Mouse (Mus musculus) gastrocnemius, postnatal 36 days (tissue): ENCODE results near the gene Elovl3. TPM values are rescaled to one million over a fixed set of nuclear protein-coding genes. Genes with fewer than 3 reads are reported as not detected.
A peak's percentile ranks its signal among the peaks of the same experiment; 100 is the strongest.
"Not testable (repeated sequence)": the region's sequence is repeated elsewhere in the genome, so short reads cannot be mapped to it uniquely, and the experiment has no call there.

ENCODE experiments used
- DNase-seq, 2 experiments: peaks; one replicate each; pipeline ENCODE4 v3.0.0; 2022
- intact Hi-C: fragments of 180-260 bp; cut with DNase I; formaldehyde crosslinking; loops from one replicate; pipeline ENCODE4 v1.15.1; 2025
- total RNA-seq, 2 experiments: library from RNA; stranded (reverse); gene quantifications; 2 replicates each; pipeline ENCODE4 v1.2.3; 2021

The Elovl3 gene
- total RNA-seq, 2 experiments from 2014 or later = not detected

DNA sequence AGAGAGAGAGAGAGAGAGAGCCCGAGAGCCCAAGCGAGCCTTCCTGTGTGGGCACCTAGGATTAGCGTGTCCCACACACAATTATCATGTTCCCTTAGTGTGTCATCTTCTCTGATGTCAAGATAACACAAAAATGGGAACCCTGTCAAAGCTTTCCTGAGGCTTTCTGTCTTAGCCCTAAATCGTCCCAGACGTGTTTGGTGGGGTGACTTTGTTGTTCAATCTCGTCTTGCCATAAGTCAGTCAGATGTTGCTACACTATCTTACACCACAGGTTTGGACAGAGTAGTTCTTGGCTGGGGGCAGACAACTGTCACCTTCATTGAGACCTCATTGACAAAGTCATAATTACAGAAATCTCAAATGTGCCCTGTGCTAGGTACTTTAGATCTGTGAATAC is 880 bp downstream of the Elovl3 start:
- intact Hi-C loops = no loop called here

DNA sequence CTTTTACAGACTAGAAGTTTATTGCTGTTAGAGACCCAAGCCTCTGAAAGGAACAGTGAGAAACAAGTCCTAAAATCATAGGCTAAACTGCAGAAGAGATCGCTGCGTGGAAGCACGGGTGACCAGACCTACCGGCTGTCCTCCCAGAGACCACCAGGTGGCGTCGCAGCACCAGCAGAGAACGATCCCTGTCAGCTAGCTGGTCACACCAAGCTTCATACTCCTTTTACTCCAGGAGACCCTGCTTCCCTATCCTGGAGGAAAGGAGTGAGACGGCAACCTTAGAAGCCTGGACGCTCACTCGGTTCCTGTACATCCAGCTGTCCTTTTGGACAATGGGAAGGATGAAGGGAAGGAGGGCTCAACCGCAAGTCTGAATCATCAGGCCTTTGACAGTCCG is 3.6 kb downstream of the Elovl3 start:
- DNase-seq = peak; percentile 88 to 89
- intact Hi-C loops = loop anchor here (1.0 kb wide), 1 partner anchor 118 kb away; no protein-coding TSS in a partner anchor

More for the DNA sequence above, 880 bp downstream of the Elovl3 start:
- DNase-seq = no peak

DNA sequence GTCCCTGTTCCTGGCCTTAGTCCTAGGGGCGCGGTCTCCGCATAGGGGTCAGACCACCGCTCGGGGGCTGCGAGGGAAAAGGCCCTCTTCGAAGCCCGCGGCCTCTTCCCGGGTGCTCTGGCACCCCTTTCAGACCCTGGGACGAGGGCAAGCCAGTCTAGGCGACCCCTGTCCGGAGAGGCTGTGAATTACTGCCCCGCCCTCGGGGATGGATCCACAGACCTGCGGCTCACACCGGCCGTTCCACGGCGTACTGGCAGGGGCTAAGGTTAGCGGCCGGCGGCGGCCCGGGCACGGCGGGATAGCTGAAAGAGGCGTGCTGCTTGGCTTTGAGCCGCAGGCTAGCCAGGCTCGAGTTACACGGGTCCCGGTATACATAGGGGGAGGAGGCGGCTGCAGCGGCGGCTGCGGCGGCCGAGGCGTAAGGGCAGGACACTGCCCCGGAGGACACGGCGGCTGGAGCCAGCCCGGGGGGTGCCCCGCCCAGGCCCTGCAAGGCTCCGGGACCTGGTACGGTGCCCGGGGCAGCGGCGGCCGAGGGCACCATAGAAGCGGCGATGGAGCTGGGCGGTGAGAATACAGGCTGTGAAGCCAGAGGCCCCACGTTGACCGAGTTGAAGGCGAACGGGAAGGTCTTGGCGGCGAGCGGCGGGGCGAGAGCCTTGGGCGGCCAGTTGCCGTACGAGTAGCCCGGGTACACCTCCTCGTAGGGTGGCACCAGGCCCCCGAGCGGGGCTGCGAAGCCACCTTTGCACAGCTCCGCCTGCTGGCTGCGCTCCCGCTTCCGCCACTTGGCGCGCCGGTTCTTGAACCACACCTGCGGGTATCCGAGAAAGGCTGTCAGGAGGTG is 4.3 kb downstream of the Elovl3 start:
- intact Hi-C loops = loop anchor here (1.0 kb wide), 1 partner anchor 117 kb away; no protein-coding TSS in a partner anchor
- peak; percentile 68 to 71 for DNase-seq

DNA sequence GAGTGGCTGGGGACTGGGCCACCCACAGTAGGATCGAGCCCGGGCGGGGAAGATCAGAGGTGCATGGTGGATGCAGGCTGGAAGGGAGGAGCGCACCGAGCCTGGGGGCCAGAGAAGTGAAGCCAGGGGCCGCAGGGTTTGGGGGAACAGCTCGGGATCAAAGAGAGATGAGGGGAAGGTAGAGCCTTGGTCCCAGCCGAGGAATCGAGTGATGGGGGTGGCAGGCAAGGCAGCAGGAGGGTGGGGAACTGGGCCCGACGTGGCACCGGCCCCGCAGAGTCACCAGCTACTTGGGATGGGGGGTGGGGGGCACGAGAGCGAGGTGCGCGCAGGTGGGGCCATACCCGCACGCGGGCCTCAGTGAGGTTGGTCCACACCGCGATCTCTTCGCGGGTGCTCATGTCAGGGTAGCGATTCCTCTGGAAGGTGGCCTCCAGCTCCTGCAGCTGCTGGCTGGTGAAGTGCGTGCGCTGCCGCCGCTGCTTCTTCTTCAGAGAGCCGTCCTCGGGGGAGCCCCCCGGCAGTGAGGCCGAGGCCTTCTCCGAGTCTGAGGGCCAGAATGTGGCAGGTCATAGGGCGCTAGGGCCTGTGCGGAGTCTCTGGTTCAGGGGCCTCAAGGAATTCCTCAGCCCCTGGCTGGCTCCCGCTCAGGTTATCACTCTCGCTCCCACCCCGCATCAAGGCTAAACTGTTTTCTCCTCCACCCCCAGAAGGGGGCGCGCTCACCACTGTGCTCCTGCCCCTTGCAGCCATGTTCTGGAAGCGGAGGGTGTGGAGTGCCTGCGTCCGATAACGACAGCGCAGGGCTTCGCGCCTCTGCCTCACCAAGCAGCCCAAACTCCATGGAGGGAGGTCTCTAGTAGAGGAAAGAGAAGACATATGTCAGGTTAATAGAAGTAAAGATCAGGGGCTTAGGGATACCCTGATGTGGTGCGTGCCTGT is 5.2 kb downstream of the Elovl3 start:
- intact Hi-C loops = no loop called here
- peak; percentile 50 to 55 for DNase-seq

DNA sequence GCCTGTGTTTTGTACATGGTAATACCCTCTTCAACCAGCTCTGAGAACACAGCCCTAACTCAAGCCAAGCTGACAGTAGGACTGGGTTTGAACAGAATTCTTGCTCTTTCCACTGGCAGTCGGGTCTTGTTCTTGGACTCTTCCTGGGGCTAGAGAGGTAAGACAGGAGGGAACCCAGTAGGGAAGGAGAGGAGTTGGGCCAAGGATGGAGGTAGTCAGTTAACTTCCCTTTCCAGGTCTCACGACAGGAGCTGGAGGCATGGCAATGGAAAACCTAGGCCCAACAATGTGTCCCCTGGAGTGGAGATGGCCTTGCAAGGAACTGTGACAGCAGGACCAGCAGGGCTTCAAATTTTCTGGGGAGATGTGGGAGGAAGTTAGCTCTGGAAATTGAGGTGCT is 8.6 kb downstream of the Elovl3 start:
- DNase-seq = no peak
- intact Hi-C loops = no loop called here

DNA sequence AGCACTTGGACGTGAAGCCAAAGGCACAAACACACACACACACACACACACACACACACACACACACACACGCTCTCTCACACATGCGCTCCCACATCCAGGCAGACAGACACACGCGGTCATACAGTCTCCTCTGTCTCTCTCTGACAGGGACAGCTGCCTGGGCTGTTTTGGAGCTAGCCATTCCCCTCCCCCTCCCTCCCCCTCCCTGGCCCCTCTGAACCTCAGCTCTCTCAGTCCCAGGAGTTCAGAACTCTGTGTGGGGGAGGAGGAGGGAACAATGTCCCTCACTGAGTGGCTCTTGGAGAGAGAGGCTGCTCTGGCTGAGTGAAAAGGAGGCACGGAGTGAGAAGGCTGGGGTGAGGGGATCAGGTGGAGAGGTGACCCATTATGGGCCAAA is 9.4 kb downstream of the Elovl3 start:
- no peak for DNase-seq

DNA sequence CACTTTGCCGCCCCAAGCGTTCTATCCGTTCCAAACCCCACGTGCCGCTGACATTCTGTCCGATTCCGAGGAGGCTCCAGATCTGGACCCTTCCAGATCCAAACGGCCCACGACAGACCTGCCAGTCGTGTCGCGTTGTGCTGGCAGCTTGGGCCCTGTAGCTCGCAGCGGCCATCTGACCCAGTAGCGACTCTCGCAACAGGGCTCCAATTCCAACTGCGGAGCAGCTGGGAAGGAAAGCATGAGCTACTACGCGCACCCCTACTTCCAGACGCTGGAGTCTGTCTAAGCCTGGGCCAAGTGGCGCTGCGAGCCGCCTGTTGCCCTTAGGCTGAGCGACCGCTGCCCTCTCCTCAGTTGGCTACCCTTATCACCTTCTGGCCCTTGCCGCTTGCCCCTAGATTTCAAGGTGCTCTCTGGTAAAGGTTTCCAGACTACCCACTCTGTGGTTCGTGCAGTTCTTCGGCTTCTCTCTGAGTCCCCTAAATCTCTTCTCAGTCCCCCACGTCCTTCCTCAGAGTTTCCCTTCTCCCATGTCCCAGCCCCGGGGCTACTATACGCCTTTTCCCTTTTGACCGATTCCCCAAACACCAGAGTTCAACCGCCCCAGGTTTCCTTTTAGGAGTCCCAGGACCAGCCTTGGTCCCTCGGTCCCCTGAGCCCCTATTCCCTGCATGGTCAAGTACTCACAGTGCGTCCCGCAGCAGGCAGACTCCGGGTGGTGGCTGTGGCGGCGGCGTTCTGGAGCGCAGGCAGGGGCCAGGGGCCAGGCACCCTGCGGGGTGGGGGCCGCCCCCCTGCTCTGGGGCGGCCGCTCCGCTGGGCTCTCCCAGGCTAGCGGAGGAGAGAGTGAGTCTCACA is 16.0 kb downstream of the Elovl3 start, which contains the start of gene Pitx3:
Gene Pitx3 (minus strand): TSS at position 816 of the 861 bp plus-strand sequence.
- DNase-seq = peak; percentile 39 to 42
- intact Hi-C loops = no loop called here

More for the DNA sequence above, 9.4 kb downstream of the Elovl3 start:
- intact Hi-C loops = no loop called here

DNA sequence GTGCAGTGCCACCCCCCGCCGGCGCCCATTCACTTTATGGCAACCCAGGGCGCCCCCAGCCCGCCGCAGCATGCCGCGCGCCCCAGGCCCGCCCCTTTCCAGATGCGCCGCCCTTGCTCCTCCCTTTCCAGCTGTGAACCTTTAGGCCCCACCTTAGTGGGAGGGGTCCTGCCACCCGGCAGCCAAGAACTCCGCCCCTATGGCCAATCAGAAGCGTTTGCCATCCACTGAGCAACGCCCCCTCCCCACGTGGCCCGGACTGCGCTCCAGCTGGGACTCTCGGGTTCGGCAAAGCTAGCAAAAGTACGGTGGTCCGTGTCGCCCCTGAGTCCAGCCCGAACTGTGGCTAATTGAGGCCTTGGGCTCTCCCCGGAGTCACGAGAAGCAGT is 16.7 kb downstream of the Elovl3 start:
- peak; percentile 81 to 85 for DNase-seq
- intact Hi-C loops = no loop called here

DNA sequence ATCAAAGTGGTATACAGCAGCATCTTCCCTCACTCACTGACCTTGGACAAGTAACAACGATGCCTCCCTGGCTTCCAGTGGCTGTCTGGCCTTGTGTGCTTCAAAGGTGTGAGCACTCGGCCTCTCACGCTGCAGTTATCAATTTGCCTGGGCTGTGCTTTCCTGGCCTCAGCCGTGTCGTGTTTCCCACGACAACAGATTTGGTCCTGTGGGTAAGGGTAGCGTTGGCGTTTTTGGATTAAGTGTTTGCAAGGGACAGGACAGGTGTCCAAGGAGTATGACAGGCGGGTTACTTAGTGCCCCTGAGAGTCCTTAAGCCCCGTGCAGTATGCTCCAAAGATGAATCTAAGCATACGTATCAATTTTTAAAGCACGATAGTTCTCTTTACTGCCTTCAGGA is 17.4 kb downstream of the Elovl3 start:
- intact Hi-C loops = no loop called here

DNA sequence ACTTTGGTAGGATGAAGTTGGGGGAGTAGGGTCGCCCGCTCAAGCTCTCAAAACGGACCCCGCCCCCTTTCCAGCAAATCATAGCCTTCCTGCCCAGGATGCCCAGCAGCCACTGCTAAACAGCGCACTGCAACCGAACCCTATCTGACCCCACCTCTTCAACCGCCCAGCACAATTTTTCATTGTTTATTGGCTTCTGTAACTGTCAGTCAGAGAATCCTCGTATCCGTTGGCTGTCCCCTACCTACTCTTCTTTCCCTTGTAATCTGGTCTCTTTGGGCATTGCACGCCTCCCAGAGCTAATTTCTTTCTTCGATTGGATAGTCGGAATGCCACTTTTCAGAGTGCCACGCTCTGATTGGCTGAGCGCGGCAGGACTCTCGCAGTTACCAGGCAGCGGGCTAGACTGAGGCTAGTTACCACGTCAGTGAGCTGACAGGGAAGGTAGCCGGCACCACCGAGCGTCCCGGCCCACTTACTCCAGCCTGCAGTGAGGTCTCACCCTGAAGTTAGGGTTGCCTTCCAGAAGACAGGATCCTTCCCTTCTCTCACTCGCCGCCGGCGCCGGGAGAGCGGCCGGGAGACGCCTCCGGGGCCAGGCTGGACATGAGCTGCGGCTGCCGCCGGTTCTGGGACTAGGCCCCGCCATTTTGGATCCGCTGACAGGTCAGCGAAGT is 20.6 kb downstream of the Elovl3 start, which contains the start of gene Gbf1:
Gene Gbf1 (plus strand): TSS at position 383 of the 677 bp plus-strand sequence.
- intact Hi-C loops = loop anchor here (5.0 kb wide), 1 partner anchor 35 kb away; no protein-coding TSS in a partner anchor
- peak; percentile 87 to 89 for DNase-seq

More for the DNA sequence above, 17.4 kb downstream of the Elovl3 start:
- DNase-seq = no peak

DNA sequence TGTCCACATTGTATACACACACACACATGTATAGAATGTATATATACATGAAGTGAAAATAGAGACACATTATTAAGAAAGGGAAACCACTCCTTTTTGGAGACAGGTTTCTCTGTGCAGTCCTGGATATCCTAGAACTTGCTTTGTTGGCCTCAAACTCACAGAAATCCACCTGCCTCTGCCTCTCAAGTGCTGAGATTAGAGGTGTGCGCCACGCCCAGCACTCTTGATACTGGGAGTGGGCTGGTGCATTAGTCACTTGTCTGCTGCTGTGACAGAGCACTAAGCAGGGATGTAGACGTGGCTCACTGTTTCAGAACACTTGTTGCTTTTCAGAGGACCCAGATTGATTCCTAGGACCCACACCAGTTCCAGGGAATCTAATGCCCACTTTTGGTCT is 34.3 kb downstream of the Elovl3 start:
- intact Hi-C loops = no loop called here
- DNase-seq = no peak

DNA sequence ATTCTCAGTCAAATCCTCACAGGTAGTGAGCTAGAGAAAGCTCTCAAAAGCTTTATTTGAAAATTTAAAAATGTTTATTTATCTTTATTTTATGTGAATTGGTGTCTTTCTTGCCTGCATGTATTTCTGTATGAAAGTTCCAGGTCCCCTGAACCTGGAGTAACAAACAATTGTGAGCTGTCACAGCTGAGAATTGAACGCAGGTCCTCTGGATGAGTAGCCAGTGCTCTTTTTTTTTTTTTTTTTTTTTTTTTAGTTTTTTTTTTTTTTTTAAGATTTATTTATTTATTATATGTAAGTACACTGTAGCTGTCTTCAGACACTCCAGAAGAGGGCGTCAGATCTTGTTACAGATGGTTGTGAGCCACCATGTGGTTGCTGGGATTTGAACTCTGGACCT is 35.5 kb downstream of the Elovl3 start:
- intact Hi-C loops, DNase-seq: not testable (repeated sequence)

DNA sequence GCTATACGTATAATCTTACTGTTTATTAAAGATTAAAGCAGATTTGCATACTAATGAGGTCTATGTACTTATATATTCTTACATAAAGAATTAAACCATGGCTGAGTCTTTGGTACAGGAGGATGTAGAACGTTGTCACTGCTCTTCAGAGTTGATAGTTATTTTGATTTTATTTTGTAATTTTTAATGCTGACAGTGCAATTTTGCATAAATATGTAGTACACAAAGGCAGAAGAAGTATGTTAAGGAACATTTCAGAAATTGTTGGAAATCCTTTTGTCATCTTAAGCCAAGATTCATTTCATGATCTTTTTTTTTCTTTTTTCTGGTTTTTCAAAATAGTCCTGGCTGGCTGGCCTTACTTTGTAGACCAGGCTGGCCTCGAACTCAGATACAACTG is 37.7 kb downstream of the Elovl3 start:
- DNase-seq = no peak
- intact Hi-C loops = no loop called here

DNA sequence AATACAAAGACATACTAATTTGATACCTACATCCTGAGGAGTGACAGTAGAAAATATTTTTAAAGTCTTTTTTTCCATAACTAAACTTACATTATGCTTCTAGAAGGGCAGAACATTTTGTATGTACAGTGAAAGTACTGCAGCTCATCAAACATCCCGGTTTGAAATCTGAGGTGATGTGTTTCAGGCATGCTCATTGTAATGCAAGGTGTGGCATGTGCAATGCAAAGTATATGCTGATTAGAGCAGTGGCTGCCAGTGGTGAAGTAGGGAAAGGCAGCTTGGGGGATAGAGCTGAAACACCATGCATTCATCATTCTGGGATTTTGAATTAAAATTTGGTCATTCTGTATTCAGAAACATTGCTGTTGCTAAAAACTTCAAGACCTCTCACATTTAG is 38.2 kb downstream of the Elovl3 start:
- intact Hi-C loops = no loop called here

DNA sequence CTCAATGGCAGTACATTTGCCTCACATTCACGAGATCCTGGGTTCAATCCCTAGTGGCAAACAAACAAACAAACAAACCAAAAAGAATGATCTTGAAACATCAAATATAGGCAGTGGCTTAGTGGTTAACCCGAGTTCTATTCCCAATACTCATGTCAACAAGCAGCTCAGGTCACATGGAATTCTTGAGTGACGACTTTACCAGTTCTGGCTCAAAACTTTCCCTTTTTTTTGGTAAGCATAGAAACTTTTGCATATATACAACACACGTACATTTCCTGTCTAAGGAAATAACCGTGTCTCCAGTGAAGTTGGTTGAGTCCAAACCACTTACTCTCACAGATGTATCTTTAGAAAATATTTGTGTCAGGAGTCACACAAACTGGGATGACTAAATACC is 40.8 kb downstream of the Elovl3 start:
- intact Hi-C loops = no loop called here

More for the DNA sequence above, 38.2 kb downstream of the Elovl3 start:
- DNase-seq = no peak

DNA sequence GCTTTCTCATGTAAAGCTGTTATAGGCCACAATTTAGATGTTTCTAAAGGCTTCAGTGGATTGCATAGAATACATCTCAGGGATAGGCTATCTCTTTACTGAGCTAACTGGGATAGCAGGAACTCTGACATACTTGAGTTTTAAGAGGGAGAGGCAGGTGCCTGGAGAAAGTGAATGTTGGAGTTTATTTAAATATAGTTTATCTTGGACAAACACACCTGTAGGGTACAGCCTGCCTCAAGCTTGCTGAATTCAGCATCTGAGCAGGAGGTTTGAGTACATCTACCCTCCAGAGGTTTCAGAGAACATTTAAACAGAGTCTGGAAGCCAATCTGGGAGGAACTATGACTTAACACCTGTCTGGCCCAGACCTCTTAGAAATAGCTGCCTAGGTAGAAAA is 43.5 kb downstream of the Elovl3 start:
- intact Hi-C loops = no loop called here
- DNase-seq = no peak

More for the DNA sequence above, 40.8 kb downstream of the Elovl3 start:
- DNase-seq = no peak

DNA sequence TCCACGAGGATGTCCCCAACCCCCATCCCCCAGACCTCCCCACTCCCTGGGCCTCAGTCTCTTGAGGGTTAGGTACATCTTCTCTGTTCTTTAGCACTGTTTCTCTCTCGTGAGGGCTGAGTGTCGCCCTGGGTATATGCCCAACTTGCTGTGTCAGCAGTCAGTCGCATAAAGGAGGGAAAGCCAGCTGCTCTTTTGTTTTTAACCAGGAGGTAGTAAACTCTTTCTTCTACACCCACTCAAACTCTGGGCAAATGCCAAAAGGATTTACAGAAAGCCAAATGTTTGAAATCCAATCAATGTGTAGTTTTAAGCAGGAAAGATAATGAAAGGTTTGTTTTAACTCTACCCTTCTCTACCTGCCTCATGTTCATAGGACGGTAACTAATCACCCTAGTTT is 45.3 kb downstream of the Elovl3 start:
- DNase-seq = no peak
- intact Hi-C loops = no loop called here

DNA sequence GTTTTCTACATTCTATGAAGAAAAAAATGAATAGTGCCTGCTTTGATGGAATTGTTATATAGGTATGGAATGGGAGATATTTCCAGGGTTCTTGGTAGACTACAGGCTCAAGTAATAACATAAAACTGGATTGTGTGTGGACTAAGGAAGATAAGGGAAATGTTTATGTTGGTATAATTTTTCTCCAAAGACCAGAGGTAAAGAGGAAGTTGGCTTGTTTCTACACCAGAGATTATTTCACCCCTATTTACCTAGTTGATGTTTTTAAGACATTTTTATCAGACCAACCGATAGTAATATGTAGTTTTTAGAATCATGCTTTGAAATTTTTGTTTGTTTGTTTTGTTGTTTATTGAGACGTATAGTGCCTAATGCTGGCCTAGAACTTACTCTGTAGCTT is 48.6 kb downstream of the Elovl3 start:
- no peak for DNase-seq
- intact Hi-C loops = no loop called here

DNA sequence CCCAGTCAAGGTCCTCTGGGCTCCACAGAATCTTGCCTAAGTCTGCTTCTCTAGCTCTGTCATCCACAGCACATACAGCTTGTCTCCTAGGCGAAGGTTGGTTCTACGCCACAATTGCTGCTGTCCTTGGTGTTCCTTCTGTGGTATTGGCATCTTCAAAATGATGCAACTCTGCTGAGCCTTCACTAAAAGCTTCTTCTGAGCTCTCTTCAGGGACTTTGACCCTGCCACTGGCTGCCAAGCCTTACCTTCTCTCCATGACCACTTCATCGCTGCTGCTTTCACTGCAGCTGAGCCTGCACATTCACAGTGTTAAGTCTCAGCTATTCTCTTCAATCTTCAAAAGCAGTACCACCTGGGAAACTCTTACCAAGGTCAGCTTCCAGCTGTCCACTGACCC is 50.5 kb downstream of the Elovl3 start:
- no peak for DNase-seq
- intact Hi-C loops = no loop called here
